Mouse (Mus musculus) kidney, adult 2 months (tissue): ENCODE results near the gene Il15ra. TPM values are rescaled to one million over a fixed set of nuclear protein-coding genes. Genes with fewer than 3 reads are reported as not detected.
"Not testable (repeated sequence)": the region's sequence is repeated elsewhere in the genome, so short reads cannot be mapped to it uniquely, and the experiment has no call there.

Experiments
- DNase-seq: peaks from one replicate; pipeline ENCODE4 v3.0.0; 2021
- H3K27ac ChIP-seq: fragments of 200-500 bp; 2 replicates; pipeline ENCODE4 v1.5.1; 2012; ENCODE audit warnings: low read depth, low read length, control low read depth, inconsistent platforms; ENCODE audit not compliant: insufficient read depth
- H3K27me3 ChIP-seq: fragments of 200-500 bp; replicated peaks from 2 replicates; pipeline ENCODE4 v1.6.1; 2012; ENCODE audit warnings: mild to moderate bottlenecking, moderate library complexity, low read length, inconsistent platforms; ENCODE audit not compliant: control insufficient read depth, insufficient read depth
- H3K36me3 ChIP-seq: fragments of 200-500 bp; 2 replicates; pipeline ENCODE4 v1.6.1; 2012; ENCODE audit warnings: mild to moderate bottlenecking, moderate library complexity, low read length, inconsistent platforms; ENCODE audit not compliant: control insufficient read depth, insufficient read depth
- H3K4me1 ChIP-seq: fragments of 200-500 bp; 2 replicates; pipeline ENCODE4 v1.6.1; 2011; ENCODE audit warnings: low read length; ENCODE audit not compliant: control insufficient read depth, insufficient read depth
- H3K4me3 ChIP-seq: fragments of 200-500 bp; 2 replicates; pipeline ENCODE4 v1.5.1; 2011; ENCODE audit warnings: mild to moderate bottlenecking, low read depth, low read length, control low read depth; ENCODE audit not compliant: insufficient read depth
- CTCF ChIP-seq: fragments of 200-500 bp; conservative IDR thresholded peaks from 2 replicates; pipeline ENCODE4 v1.5.1; 2011; ENCODE audit warnings: low read depth, mild to moderate bottlenecking, control low read depth, low read length, moderate library complexity, mixed read lengths; ENCODE audit not compliant: insufficient read depth, insufficient read length
- POLR2A ChIP-seq: fragments of 200-500 bp; IDR thresholded peaks from one replicate; pipeline ENCODE4 v1.6.1; 2011; ENCODE audit warnings: low read depth, low read length, control low read depth
- WGBS: fragments of 180-500 bp; shearing (Covaris S2); methylation state at CpG from one replicate; pipeline ENCODE4 v1.1.7; 2018; 5-methylcytosine and 5-hydroxymethylcytosine counted together
- polyA plus RNA-seq: library from polyadenylated mRNA; depleted of rRNA; stranded (reverse); fragments of >200 nt; gene quantifications from 2 replicates; pipeline ENCODE4 v1.2.3, GENCODE M21; 2012

Il15ra gene
- polyA plus RNA-seq, 1 experiment, result 22.4 TPM

GRCm38 (mm10) chr2:11706746-11707065, 1.6 kb downstream of the Il15ra start:
- TF ChIP-seq CTCF (no peak), POLR2A (no peak)
- Histone ChIP-seq H3K27ac (no peak overlapping the region), H3K4me1 (no peaks in the 10 kb centered on the region; the same call in 1 of the 2 replicates), H3K27me3 (no peaks in the 10 kb centered on the region), H3K4me3 (peak overlapping the region; percentile 65; the same call in 1 of the 2 replicates), H3K36me3 (no peaks in the 10 kb centered on the region)
- DNase-seq, result no peak
- 47% methylated on average over 6 of the region's 6 CpGs for WGBS

- no peak for DNase-seq
- no peak overlapping the region for H3K4me3 ChIP-seq
- H3K27me3 ChIP-seq, result no peaks in the 10 kb centered on the region
Measured at GRCm38 (mm10) chr2:11708538-11708937, 3.4 kb downstream of the Il15ra start.

GRCm38 (mm10) chr2:11710101-11710500, 5.0 kb downstream of the Il15ra start:
- H3K27ac ChIP-seq, result not testable (repeated sequence)

More at GRCm38 (mm10) chr2:11708538-11708937, 3.4 kb downstream of the Il15ra start:
- H3K36me3 ChIP-seq, result no peaks in the 10 kb centered on the region
- TF ChIP-seq POLR2A, result no peak
- no peak overlapping the region for H3K27ac ChIP-seq
- WGBS, result 62% methylated on average over 5 of the region's 5 CpGs
- peaks cover 10% of the 10 kb centered on the region for H3K4me1 ChIP-seq

GRCm38 (mm10) chr2:11712483-11712990, 7.4 kb downstream of the Il15ra start:
- 73% methylated on average over 6 of the region's 6 CpGs for WGBS
- no peaks in the 10 kb centered on the region for H3K27me3 ChIP-seq
- peaks cover 10% of the 10 kb centered on the region for H3K4me1 ChIP-seq
- H3K4me3 ChIP-seq, result no peak overlapping the region
- DNase-seq, result no peak
- no peaks in the 10 kb centered on the region for H3K36me3 ChIP-seq
- H3K27ac ChIP-seq, result peak overlapping the region; percentile 30
- TF ChIP-seq CTCF (no peak), POLR2A (no peak)

More at GRCm38 (mm10) chr2:11710101-11710500, 5.0 kb downstream of the Il15ra start:
- TF ChIP-seq CTCF, result peak; percentile 45
- not testable (repeated sequence) for H3K27me3 ChIP-seq, H3K4me3 ChIP-seq, H3K36me3 ChIP-seq, H3K4me1 ChIP-seq
- peak; percentile 41 for DNase-seq
- 50% methylated on average over 4 of the region's 4 CpGs for WGBS

GRCm38 (mm10) chr2:11713021-11713420, 7.9 kb downstream of the Il15ra start:
- H3K4me1 ChIP-seq, result peaks cover 10% of the 10 kb centered on the region
- no peak for TF ChIP-seq CTCF
- no peak for TF ChIP-seq POLR2A
- H3K27ac ChIP-seq, result peak overlapping the region; percentile 30; the same call in 1 of the 2 replicates
- no peaks in the 10 kb centered on the region for H3K27me3 ChIP-seq
- H3K4me3 ChIP-seq, result no peak overlapping the region
- H3K36me3 ChIP-seq, result no peaks in the 10 kb centered on the region
- WGBS, result 27% methylated on average over 3 of the region's 3 CpGs
- peak; percentile 83 for DNase-seq

- no peak overlapping the region for H3K4me3 ChIP-seq
- no peak overlapping the region for H3K27ac ChIP-seq
- H3K4me1 ChIP-seq, result peaks cover 10% of the 10 kb centered on the region
- no peaks in the 10 kb centered on the region for H3K27me3 ChIP-seq
- peaks cover 5% of the 10 kb centered on the region for H3K36me3 ChIP-seq
- TF ChIP-seq CTCF (no peak), POLR2A (no peak)
- no peak for DNase-seq
- 79% methylated on average over 4 of the region's 4 CpGs for WGBS
Measured at GRCm38 (mm10) chr2:11714535-11714934, 9.4 kb downstream of the Il15ra start.

GRCm38 (mm10) chr2:11718573-11718972, 13.5 kb downstream of the Il15ra start:
- Histone ChIP-seq H3K36me3 (peaks cover 5% of the 10 kb centered on the region), H3K4me1 (no peaks in the 10 kb centered on the region), H3K27me3 (no peaks in the 10 kb centered on the region), H3K27ac (no peak overlapping the region), H3K4me3 (no peak overlapping the region)
- no peak for DNase-seq
- TF ChIP-seq CTCF (no peak), POLR2A (no peak)
- 88% methylated on average over 2 of the region's 2 CpGs for WGBS

GRCm38 (mm10) chr2:11722564-11722963, 17.5 kb downstream of the Il15ra start:
- Histone ChIP-seq H3K4me1 (no peaks in the 10 kb centered on the region), H3K27ac (no peak overlapping the region), H3K27me3 (no peaks in the 10 kb centered on the region), H3K4me3 (no peak overlapping the region), H3K36me3 (peaks cover 8% of the 10 kb centered on the region)
- DNase-seq, result no peak
- 87% methylated on average over 9 of the region's 9 CpGs for WGBS
- TF ChIP-seq POLR2A (no peak), CTCF (no peak)
